Mouse (Mus musculus) brain, embryonic 14.5 days (tissue): ENCODE measurements around the gene C1qtnf1.

Experiments
- CTCF ChIP-seq: fragments of 200-500 bp; IDR thresholded peaks from 2 replicates; pipeline ENCODE4 v1.5.1; 2012; ENCODE audit warnings: inconsistent platforms, mild to moderate bottlenecking, moderate library complexity, borderline replicate concordance; ENCODE audit not compliant: insufficient read depth, insufficient read length; ENCODE audit errors: extremely low read depth
- POLR2A ChIP-seq: fragments of 200-500 bp; IDR thresholded peaks from 2 replicates; pipeline ENCODE4 v1.6.1; 2012; ENCODE audit warnings: mild to moderate bottlenecking, inconsistent platforms, borderline replicate concordance; ENCODE audit not compliant: poor library complexity, insufficient read depth, insufficient read length, severe bottlenecking; ENCODE audit errors: extremely low read depth

- TF ChIP-seq CTCF (no peak), POLR2A (no peak)
Observed at GRCm38 (mm10) chr11:118481751-118482150, 53.7 kb downstream of the C1qtnf1 start.
